Mouse (Mus musculus) small intestine, adult 2 months (tissue): ENCODE data around the gene Fam20b.

Source experiments
- CTCF ChIP-seq: fragments of 200-500 bp; IDR thresholded peaks from 2 replicates; pipeline ENCODE4 v1.5.1; 2012; ENCODE audit warnings: low read depth, mild to moderate bottlenecking, control low read depth, inconsistent platforms, low read length, moderate library complexity, mixed read lengths; ENCODE audit not compliant: insufficient replicate concordance, insufficient read length; ENCODE audit errors: extremely low read depth
- POLR2A ChIP-seq: fragments of 200-500 bp; IDR thresholded peaks from 2 replicates; pipeline ENCODE4 v1.6.1; 2012; ENCODE audit warnings: low read depth, mild to moderate bottlenecking, control low read depth, inconsistent platforms, low read length, moderate library complexity

DNA sequence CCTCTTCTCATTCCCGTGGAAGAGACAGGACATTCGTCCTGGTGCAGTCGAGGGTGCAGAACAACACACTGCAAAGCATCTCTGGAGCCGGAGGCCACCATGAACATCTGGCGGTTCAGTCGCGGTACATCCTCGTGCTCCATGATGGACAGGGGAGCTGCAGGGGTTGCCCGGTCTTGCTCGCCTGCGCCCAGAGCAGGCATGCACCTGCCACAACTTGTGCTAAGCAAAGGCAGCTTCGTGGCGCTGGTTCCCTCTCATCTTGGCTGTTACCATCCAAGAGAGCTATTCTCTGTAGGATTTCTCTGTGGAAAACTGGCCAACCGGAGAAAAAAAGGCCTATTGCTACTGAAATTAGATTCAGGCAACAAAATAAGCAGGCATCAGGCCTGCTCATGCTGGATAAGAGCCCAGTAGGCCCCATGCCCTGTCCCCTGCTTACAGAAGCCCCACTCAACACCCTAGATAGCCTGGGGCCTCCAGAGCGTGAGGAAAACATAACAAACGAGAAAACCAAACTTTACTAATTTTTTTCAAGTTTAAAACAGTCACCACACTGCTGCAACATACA is 29.6 kb upstream of the Fam20b start:
- TF ChIP-seq CTCF = no peak
- no peak for TF ChIP-seq POLR2A
